Mouse (Mus musculus) heart, embryonic 16.5 days (tissue): ENCODE results near the gene Stxbp1. TPM values are rescaled to one million over a fixed set of nuclear protein-coding genes. Genes with fewer than 3 reads are reported as not detected.

Experiments
- ATAC-seq: fragments of 200-750 bp; cut with Nextera tagmentation; replicated peaks from 2 replicates; pipeline ENCODE4 v1.8.0; 2017; ENCODE audit warnings: moderate number of reproducible peaks; ENCODE audit not compliant: insufficient read depth, low FRiP score; ENCODE audit errors: extremely low read depth
- H3K27ac ChIP-seq: fragments of 300-500 bp; sonication (generic); 2 replicates; pipeline ENCODE4 v1.5.1; 2014; ENCODE audit warnings: mild to moderate bottlenecking, low read length, control low read depth, moderate library complexity
- H3K27me3 ChIP-seq: fragments of 300-500 bp; sonication (generic); 2 replicates; pipeline ENCODE4 v1.6.1; 2014; ENCODE audit warnings: low read length, mixed read lengths; ENCODE audit not compliant: control insufficient read depth, insufficient read depth
- H3K36me3 ChIP-seq: fragments of 300-500 bp; sonication (generic); 2 replicates; pipeline ENCODE4 v1.6.1; 2014; ENCODE audit not compliant: control insufficient read depth, insufficient read depth
- H3K4me1 ChIP-seq: fragments of 300-500 bp; sonication (generic); 2 replicates; pipeline ENCODE4 v1.6.1; 2014; ENCODE audit warnings: low read length, mixed read lengths; ENCODE audit not compliant: control insufficient read depth, insufficient read depth
- H3K4me2 ChIP-seq: fragments of 300-500 bp; sonication (generic); 2 replicates; pipeline ENCODE4 v1.6.1; 2014; ENCODE audit warnings: low read depth, mild to moderate bottlenecking, control low read depth, low read length
- H3K4me3 ChIP-seq: fragments of 300-500 bp; sonication (generic); 2 replicates; pipeline ENCODE4 v1.5.1; 2014; ENCODE audit warnings: mild to moderate bottlenecking, control low read depth, low read length
- H3K9ac ChIP-seq: fragments of 300-500 bp; sonication (generic); 2 replicates; pipeline ENCODE4 v1.6.1; 2014; ENCODE audit warnings: low read length, control low read depth
- H3K9me3 ChIP-seq: fragments of 300-500 bp; sonication (generic); replicated peaks from 2 replicates; pipeline ENCODE4 v1.6.1; 2016; ENCODE audit warnings: low read length; ENCODE audit not compliant: control insufficient read depth
- WGBS: fragments of 180-500 bp; shearing (Covaris S2); extraction: QIAGEN DNeasy Blood & Tissue Kit; methylation state at CpG from one replicate; pipeline ENCODE4 v1.1.7; 2014; 5-methylcytosine and 5-hydroxymethylcytosine counted together
- polyA plus RNA-seq: library from polyadenylated mRNA; unstranded; fragments of >200 nt; fragmentation: Nextera tagmentation; extraction: Ambion mirVana; gene quantifications from 2 replicates; pipeline ENCODE4 v1.2.1, GENCODE M21; 2015

Gene Stxbp1
- polyA plus RNA-seq, 1 experiment from 2014 or later, result 29.2 TPM

DNA sequence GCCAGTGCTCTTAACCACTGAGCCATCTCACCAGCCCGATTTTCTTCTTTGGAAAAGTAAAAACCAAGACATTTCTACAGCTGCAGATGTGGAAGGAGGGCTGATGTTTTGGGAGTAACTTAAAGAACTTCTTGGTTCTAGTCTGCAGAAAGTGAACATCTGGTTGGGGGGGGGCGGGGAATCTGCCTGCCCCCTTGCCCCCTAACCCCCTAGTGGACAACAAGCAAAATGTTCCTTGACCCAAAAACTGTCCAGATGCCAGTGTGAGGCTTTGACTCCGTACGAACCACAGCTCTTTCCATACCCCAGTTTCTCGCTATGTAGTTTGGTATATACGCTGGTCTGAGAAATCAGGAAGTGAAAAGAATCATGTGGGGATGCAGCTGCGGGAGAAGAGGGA, 96.8 kb downstream of the Stxbp1 start:
- Histone ChIP-seq H3K4me1 (peaks cover 2% of the 10 kb centered on the region; the same call in 1 of the 2 replicates), H3K27me3 (no peaks in the 10 kb centered on the region), H3K4me3 (no peak overlapping the region), H3K36me3 (peaks cover 19% of the 10 kb centered on the region; the same call in 1 of the 2 replicates), H3K4me2 (no peak overlapping the region), H3K9ac (no peak overlapping the region), H3K27ac (no peak overlapping the region), H3K9me3 (no peaks in the 10 kb centered on the region)
- ATAC-seq, result no peak
- WGBS, result 71% methylated on average over 7 of the region's 7 CpGs

- ATAC-seq, result no peak
- H3K4me1 ChIP-seq, result peaks cover 2% of the 10 kb centered on the region; the same call in 1 of the 2 replicates
- H3K27me3 ChIP-seq, result no peaks in the 10 kb centered on the region
- no peak overlapping the region for H3K27ac ChIP-seq
- 77% methylated on average over 16 of the region's 16 CpGs for WGBS
- no peak overlapping the region for H3K4me3 ChIP-seq
- H3K36me3 ChIP-seq, result peaks cover 11% of the 10 kb centered on the region; the same call in 1 of the 2 replicates
- H3K9me3 ChIP-seq, result no peaks in the 10 kb centered on the region
- no peak overlapping the region for H3K4me2 ChIP-seq
- no peak overlapping the region for H3K9ac ChIP-seq
Observed at GRCm38 (mm10) chr2:32749082-32749481, 98.0 kb downstream of the Stxbp1 start.

- Histone ChIP-seq H3K9ac (no peak overlapping the region), H3K27ac (no peak overlapping the region), H3K9me3 (no peaks in the 10 kb centered on the region), H3K4me3 (no peak overlapping the region), H3K27me3 (peaks cover 28% of the 10 kb centered on the region), H3K4me1 (peaks cover 11% of the 10 kb centered on the region), H3K36me3 (peaks cover 6% of the 10 kb centered on the region; the same call in 1 of the 2 replicates), H3K4me2 (no peak overlapping the region)
- 59% methylated on average over 15 of the region's 15 CpGs for WGBS
- no peak for ATAC-seq
Observed at GRCm38 (mm10) chr2:32744272-32744982, 102.6 kb downstream of the Stxbp1 start.

- peak overlapping the region; percentile 53 for H3K4me3 ChIP-seq
- peaks cover 28% of the 10 kb centered on the region for H3K27me3 ChIP-seq
- H3K9ac ChIP-seq, result no peak overlapping the region
- H3K4me2 ChIP-seq, result peak overlapping the region; percentile 75; the same call in 1 of the 2 replicates
- 0 out of 2 replicates have a peak, but pooled peaks cover 4% of the 10 kb centered on the region for H3K36me3 ChIP-seq
- no peak for ATAC-seq
- no peak overlapping the region for H3K27ac ChIP-seq
- no peaks in the 10 kb centered on the region for H3K9me3 ChIP-seq
- peaks cover 11% of the 10 kb centered on the region for H3K4me1 ChIP-seq
- WGBS, result 16% methylated on average over 18 of the region's 18 CpGs
Observed at GRCm38 (mm10) chr2:32742173-32742531, 104.9 kb downstream of the Stxbp1 start.

DNA sequence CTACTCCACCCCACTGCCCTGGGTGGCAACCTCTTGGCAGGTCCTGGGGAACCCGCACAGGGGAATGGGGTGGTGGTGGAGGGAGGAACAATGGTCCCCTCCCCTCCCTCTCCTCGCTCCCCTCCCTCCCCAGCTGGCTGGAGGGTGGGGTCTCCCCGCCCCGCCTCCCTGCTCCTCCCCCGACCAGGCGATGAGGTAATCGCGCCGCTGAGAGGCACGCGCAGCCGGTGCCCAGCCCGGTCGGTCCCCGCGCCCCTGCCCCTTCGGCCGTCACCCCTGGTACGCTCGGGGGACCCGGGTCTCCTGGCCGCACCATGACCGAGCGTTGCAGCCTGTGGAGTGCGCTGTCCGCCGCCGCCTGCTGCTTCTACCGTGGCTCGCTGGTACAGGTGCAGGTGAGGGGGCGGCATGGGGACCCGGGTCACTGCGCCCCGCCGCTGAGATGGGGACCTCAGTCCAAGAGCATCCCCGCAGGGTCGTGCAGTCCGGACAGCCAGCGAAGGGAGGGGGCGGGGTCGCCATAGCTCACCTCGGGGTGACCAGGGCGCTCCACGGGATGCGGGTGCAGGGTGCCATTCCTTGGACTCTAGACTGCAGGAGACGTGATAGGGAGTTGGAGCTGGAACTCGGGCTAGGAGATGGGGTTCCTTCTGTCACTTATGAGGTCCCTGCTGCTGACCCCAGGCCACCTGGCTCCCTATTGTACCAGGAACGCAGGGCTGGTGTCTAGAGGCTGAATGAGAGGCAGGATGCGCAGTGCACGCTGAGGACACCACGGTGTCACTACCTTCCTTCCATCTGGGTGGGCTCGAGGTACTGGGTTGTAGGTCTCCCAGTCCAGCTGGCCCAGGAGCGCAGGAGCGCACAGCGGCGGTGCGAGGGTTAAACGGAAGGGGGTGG, 105.5 kb downstream of the Stxbp1 start:
- peaks cover 11% of the 10 kb centered on the region for H3K4me1 ChIP-seq
- H3K36me3 ChIP-seq, result no peaks in the 10 kb centered on the region
- peak; percentile 56 for ATAC-seq
- peaks cover 28% of the 10 kb centered on the region for H3K27me3 ChIP-seq
- H3K9me3 ChIP-seq, result no peaks in the 10 kb centered on the region
- peak overlapping the region; percentile 65 for H3K9ac ChIP-seq
- H3K4me2 ChIP-seq, result peak overlapping the region; percentile 75
- H3K4me3 ChIP-seq, result peak overlapping the region; percentile 53
- no peak overlapping the region for H3K27ac ChIP-seq
- WGBS, result 11% methylated on average over 44 of the region's 58 CpGs

DNA sequence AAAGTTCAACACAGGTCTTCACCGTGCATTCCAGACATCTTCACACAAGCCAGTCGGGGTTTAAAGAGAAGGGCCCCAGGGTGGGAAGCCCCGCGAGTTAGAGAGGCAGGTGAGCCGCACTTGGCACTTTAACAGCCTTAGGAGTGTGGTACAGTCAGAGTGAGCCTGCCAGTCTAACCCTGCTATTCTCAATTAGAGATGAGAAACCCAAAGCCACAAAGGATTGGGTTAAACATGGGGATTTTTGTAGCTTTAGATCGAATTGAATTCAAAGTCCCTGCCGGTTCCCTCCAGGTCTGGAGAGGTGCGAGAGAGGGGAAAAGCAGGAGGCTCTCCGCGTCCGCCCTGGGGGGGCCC, 106.2 kb downstream of the Stxbp1 start, which contains the start of gene 6330409D20Rik:
Gene 6330409D20Rik (minus strand): TSS at position 101 of the 357 bp plus-strand sequence.
- Histone ChIP-seq H3K27me3 (peaks cover 28% of the 10 kb centered on the region), H3K4me3 (peak within 1 kb of the TSS; percentile 53), H3K36me3 (no peaks in the 10 kb centered on the region), H3K4me1 (peaks cover 11% of the 10 kb centered on the region), H3K4me2 (peak within 1 kb of the TSS; percentile 75), H3K27ac (no peak within 1 kb of the TSS), H3K9ac (peak within 1 kb of the TSS; percentile 65), H3K9me3 (no peaks in the 10 kb centered on the region)
- WGBS, result 19% methylated on average over 11 of the region's 11 CpGs
- no peak for ATAC-seq

GRCm38 (mm10) chr2:32739311-32739710, 107.7 kb downstream of the Stxbp1 start:
- no peaks in the 10 kb centered on the region for H3K36me3 ChIP-seq
- H3K4me2 ChIP-seq, result no peak overlapping the region
- H3K4me1 ChIP-seq, result peaks cover 11% of the 10 kb centered on the region
- H3K4me3 ChIP-seq, result no peak overlapping the region
- no peak for ATAC-seq
- no peak overlapping the region for H3K9ac ChIP-seq
- peaks cover 28% of the 10 kb centered on the region for H3K27me3 ChIP-seq
- no peak overlapping the region for H3K27ac ChIP-seq
- 69% methylated on average over 4 of the region's 4 CpGs for WGBS
- no peaks in the 10 kb centered on the region for H3K9me3 ChIP-seq
